Mouse (Mus musculus): ENCODE measurements around the gene Slc4a10. TPM values are rescaled to one million over a fixed set of nuclear protein-coding genes. Genes with fewer than 3 reads are reported as not detected.

Slc4a10 gene
- polyA plus RNA-seq, 1 experiment from 2014 or later = 0.27 TPM

GRCm38 (mm10) chr2:62285026-62285425 lies 238.8 kb downstream of the Slc4a10 start:
- Histone ChIP-seq H3K4me3 (replicated peaks) (no peak overlapping the region), H3K9ac (no peak overlapping the region), H3K9me3 (replicated peaks) (no peaks in the 10 kb centered on the region), H3K27ac (no peak overlapping the region), H3K4me1 (no peaks in the 10 kb centered on the region), H3K36me3 (no peaks in the 10 kb centered on the region), H3K4me2 (no peak overlapping the region), H3K27me3 (no peaks in the 10 kb centered on the region)
- ATAC-seq (replicated peaks; ENCODE audit: low FRiP score) = no peak
- WGBS = 82% methylated on average over 2 of the region's 2 CpGs

GRCm38 (mm10) chr2:62285847-62286246 lies 239.6 kb downstream of the Slc4a10 start:
- no peak for ATAC-seq (replicated peaks; ENCODE audit: low FRiP score)
- Histone ChIP-seq H3K4me2 (no peak overlapping the region), H3K9me3 (replicated peaks) (no peaks in the 10 kb centered on the region), H3K27ac (no peak overlapping the region), H3K4me1 (no peaks in the 10 kb centered on the region), H3K4me3 (replicated peaks) (no peak overlapping the region), H3K27me3 (no peaks in the 10 kb centered on the region), H3K36me3 (no peaks in the 10 kb centered on the region), H3K9ac (no peak overlapping the region)
- whole genome bisulfite sequencing = 5% methylated on average over 2 of the region's 2 CpGs

GRCm38 (mm10) chr2:62287532-62287931 lies 241.3 kb downstream of the Slc4a10 start:
- H3K36me3 ChIP-seq = no peaks in the 10 kb centered on the region
- H3K4me3 ChIP-seq (replicated peaks) = no peak overlapping the region
- 72% methylated on average over 4 of the region's 4 CpGs for WGBS
- H3K9me3 ChIP-seq (replicated peaks) = no peaks in the 10 kb centered on the region
- no peak for ATAC-seq (replicated peaks; ENCODE audit: low FRiP score)
- no peaks in the 10 kb centered on the region for H3K27me3 ChIP-seq
- H3K4me1 ChIP-seq = no peaks in the 10 kb centered on the region
- H3K4me2 ChIP-seq = no peak overlapping the region
- no peak overlapping the region for H3K27ac ChIP-seq
- no peak overlapping the region for H3K9ac ChIP-seq

GRCm38 (mm10) chr2:62293846-62294245 lies 247.6 kb downstream of the Slc4a10 start:
- Histone ChIP-seq H3K4me2 (no peak overlapping the region), H3K27me3 (no peaks in the 10 kb centered on the region), H3K4me3 (replicated peaks) (no peak overlapping the region), H3K4me1 (no peaks in the 10 kb centered on the region), H3K27ac (no peak overlapping the region), H3K36me3 (no peaks in the 10 kb centered on the region), H3K9ac (no peak overlapping the region), H3K9me3 (replicated peaks) (no peaks in the 10 kb centered on the region)
- ATAC-seq (replicated peaks; ENCODE audit: low FRiP score) = no peak
- WGBS = 65% methylated on average over 2 of the region's 2 CpGs

GRCm38 (mm10) chr2:62301716-62302115 lies 255.5 kb downstream of the Slc4a10 start:
- H3K4me1 ChIP-seq = no peaks in the 10 kb centered on the region
- no peak overlapping the region for H3K4me3 ChIP-seq (replicated peaks)
- no peak overlapping the region for H3K4me2 ChIP-seq
- H3K36me3 ChIP-seq = no peaks in the 10 kb centered on the region
- H3K27ac ChIP-seq = no peak overlapping the region
- H3K9ac ChIP-seq = no peak overlapping the region
- 97% methylated on average over 2 of the region's 2 CpGs for WGBS
- no peaks in the 10 kb centered on the region for H3K27me3 ChIP-seq
- ATAC-seq (replicated peaks; ENCODE audit: low FRiP score) = no peak
- H3K9me3 ChIP-seq (replicated peaks) = no peaks in the 10 kb centered on the region

GRCm38 (mm10) chr2:62306978-62307377 lies 260.7 kb downstream of the Slc4a10 start:
- Histone ChIP-seq H3K9me3 (replicated peaks) (no peaks in the 10 kb centered on the region), H3K27me3 (no peaks in the 10 kb centered on the region), H3K4me1 (no peaks in the 10 kb centered on the region), H3K4me2 (no peak overlapping the region), H3K4me3 (replicated peaks) (no peak overlapping the region), H3K36me3 (no peaks in the 10 kb centered on the region), H3K9ac (no peak overlapping the region), H3K27ac (no peak overlapping the region)
- 74% methylated on average over 5 of the region's 5 CpGs for WGBS
- no peak for ATAC-seq (replicated peaks; ENCODE audit: low FRiP score)

- no peaks in the 10 kb centered on the region for H3K4me1 ChIP-seq
- no peak overlapping the region for H3K4me2 ChIP-seq
- H3K9me3 ChIP-seq (replicated peaks) = no peaks in the 10 kb centered on the region
- H3K27me3 ChIP-seq = no peaks in the 10 kb centered on the region
- no peak overlapping the region for H3K9ac ChIP-seq
- no peak for ATAC-seq (replicated peaks; ENCODE audit: low FRiP score)
- no peak overlapping the region for H3K27ac ChIP-seq
- 86% methylated on average over 2 of the region's 2 CpGs for WGBS
- H3K36me3 ChIP-seq = no peaks in the 10 kb centered on the region
- no peak overlapping the region for H3K4me3 ChIP-seq (replicated peaks)
Measured at GRCm38 (mm10) chr2:62307477-62307876, 261.2 kb downstream of the Slc4a10 start.

GRCm38 (mm10) chr2:62316930-62317329 lies 270.7 kb downstream of the Slc4a10 start:
- no peak overlapping the region for H3K4me2 ChIP-seq
- no peaks in the 10 kb centered on the region for H3K36me3 ChIP-seq
- no peak overlapping the region for H3K4me3 ChIP-seq (replicated peaks)
- H3K27ac ChIP-seq = no peak overlapping the region
- H3K4me1 ChIP-seq = no peaks in the 10 kb centered on the region
- no peak for ATAC-seq (replicated peaks; ENCODE audit: low FRiP score)
- no peaks in the 10 kb centered on the region for H3K27me3 ChIP-seq
- 68% methylated on average over 2 of the region's 2 CpGs for WGBS
- H3K9me3 ChIP-seq (replicated peaks) = no peaks in the 10 kb centered on the region
- no peak overlapping the region for H3K9ac ChIP-seq

- 85% methylated on average over 3 of the region's 3 CpGs for WGBS
- H3K27ac ChIP-seq = no peak overlapping the region
- no peak for ATAC-seq (replicated peaks; ENCODE audit: low FRiP score)
- no peaks in the 10 kb centered on the region for H3K9me3 ChIP-seq (replicated peaks)
- no peaks in the 10 kb centered on the region for H3K27me3 ChIP-seq
- no peaks in the 10 kb centered on the region for H3K4me1 ChIP-seq
- no peak overlapping the region for H3K4me3 ChIP-seq (replicated peaks)
- H3K9ac ChIP-seq = no peak overlapping the region
- no peak overlapping the region for H3K4me2 ChIP-seq
- H3K36me3 ChIP-seq = no peaks in the 10 kb centered on the region
Measured at GRCm38 (mm10) chr2:62319489-62319888, 273.2 kb downstream of the Slc4a10 start.

GRCm38 (mm10) chr2:62323078-62323637 lies 276.9 kb downstream of the Slc4a10 start:
- no peak for ATAC-seq (replicated peaks; ENCODE audit: low FRiP score)
- H3K27me3 ChIP-seq = no peaks in the 10 kb centered on the region
- H3K9me3 ChIP-seq (replicated peaks) = no peaks in the 10 kb centered on the region
- no peak overlapping the region for H3K27ac ChIP-seq
- no peaks in the 10 kb centered on the region for H3K4me1 ChIP-seq
- H3K4me2 ChIP-seq = no peak overlapping the region
- H3K9ac ChIP-seq = no peak overlapping the region
- no peaks in the 10 kb centered on the region for H3K36me3 ChIP-seq
- 84% methylated on average over 9 of the region's 9 CpGs for WGBS
- H3K4me3 ChIP-seq (replicated peaks) = no peak overlapping the region

- H3K4me2 ChIP-seq = no peak overlapping the region
Measured at GRCm38 (mm10) chr2:62325388-62325787, 279.1 kb downstream of the Slc4a10 start.

GRCm38 (mm10) chr2:62331913-62332312 lies 285.7 kb downstream of the Slc4a10 start:
- no peaks in the 10 kb centered on the region for H3K27me3 ChIP-seq
- H3K36me3 ChIP-seq = no peaks in the 10 kb centered on the region
- H3K9me3 ChIP-seq (replicated peaks) = no peaks in the 10 kb centered on the region
- no peak overlapping the region for H3K4me2 ChIP-seq
- 65% methylated on average over 4 of the region's 4 CpGs for WGBS
- H3K4me3 ChIP-seq (replicated peaks) = no peak overlapping the region
- no peaks in the 10 kb centered on the region for H3K4me1 ChIP-seq
- no peak for ATAC-seq (replicated peaks; ENCODE audit: low FRiP score)
- no peak overlapping the region for H3K9ac ChIP-seq
- H3K27ac ChIP-seq = no peak overlapping the region

More at GRCm38 (mm10) chr2:62325388-62325787, 279.1 kb downstream of the Slc4a10 start:
- H3K9me3 ChIP-seq (replicated peaks) = no peaks in the 10 kb centered on the region
- no peak for ATAC-seq (replicated peaks; ENCODE audit: low FRiP score)
- H3K36me3 ChIP-seq = no peaks in the 10 kb centered on the region
- no peak overlapping the region for H3K4me3 ChIP-seq (replicated peaks)
- no peaks in the 10 kb centered on the region for H3K4me1 ChIP-seq
- WGBS = 86% methylated on average over 2 of the region's 2 CpGs
- H3K9ac ChIP-seq = no peak overlapping the region
- H3K27ac ChIP-seq = no peak overlapping the region
- H3K27me3 ChIP-seq = no peaks in the 10 kb centered on the region

GRCm38 (mm10) chr2:62332465-62332864 lies 286.2 kb downstream of the Slc4a10 start:
- Histone ChIP-seq H3K4me3 (replicated peaks) (no peak overlapping the region), H3K9ac (no peak overlapping the region), H3K27ac (no peak overlapping the region), H3K4me1 (no peaks in the 10 kb centered on the region), H3K27me3 (no peaks in the 10 kb centered on the region), H3K4me2 (no peak overlapping the region), H3K36me3 (no peaks in the 10 kb centered on the region), H3K9me3 (replicated peaks) (no peaks in the 10 kb centered on the region)
- ATAC-seq (replicated peaks; ENCODE audit: low FRiP score) = no peak
- 79% methylated on average over 8 of the region's 8 CpGs for WGBS
